Mouse (Mus musculus) left cerebral cortex, postnatal 14 days (tissue): ENCODE data around the gene 2700049A03Rik. TPM values are rescaled to one million over a fixed set of nuclear protein-coding genes. Genes with fewer than 3 reads are reported as not detected.

ENCODE experiments used
- DNase-seq, 2 experiments: peaks; one replicate each; pipeline ENCODE4 v3.0.0; 2021 to 2022; ENCODE audit warnings: low spot score in 2 of 2, mixed read lengths in 1 of 2
- intact Hi-C: fragments of 180-260 bp; cut with DNase I; formaldehyde crosslinking; loops from one replicate; pipeline ENCODE4 v1.15.1; 2025
- total RNA-seq, 2 experiments: library from RNA; stranded (reverse); gene quantifications; 2 replicates each; pipeline ENCODE4 v1.2.3; 2021

Gene 2700049A03Rik
- total RNA-seq, 2 experiments from 2014 or later: 5.0 to 5.6 TPM

- DNase-seq: no peak
- intact Hi-C loops: no loop called here
Observed at GRCm38 (mm10) chr12:71252509-71253167, 116.0 kb downstream of the 2700049A03Rik start.

GRCm38 (mm10) chr12:71254779-71255178, 118.1 kb downstream of the 2700049A03Rik start:
- intact Hi-C loops: no loop called here
- no peak for DNase-seq

GRCm38 (mm10) chr12:71258196-71258920, 121.7 kb downstream of the 2700049A03Rik start:
- no peak for DNase-seq
- intact Hi-C loops: no loop called here

GRCm38 (mm10) chr12:71264211-71264610, 127.6 kb downstream of the 2700049A03Rik start:
- intact Hi-C loops: no loop called here
- no peak for DNase-seq

GRCm38 (mm10) chr12:71269367-71269766, 132.7 kb downstream of the 2700049A03Rik start:
- intact Hi-C loops: no loop called here
- no peak for DNase-seq

GRCm38 (mm10) chr12:71271131-71271530, 134.5 kb downstream of the 2700049A03Rik start:
- intact Hi-C loops: no loop called here
- no peak for DNase-seq

GRCm38 (mm10) chr12:71274519-71275237, 138.0 kb downstream of the 2700049A03Rik start:
- no peak for DNase-seq

GRCm38 (mm10) chr12:71275906-71276595, 139.4 kb downstream of the 2700049A03Rik start:
- intact Hi-C loops: no loop called here
- no peak for DNase-seq

More at GRCm38 (mm10) chr12:71274519-71275237, 138.0 kb downstream of the 2700049A03Rik start:
- intact Hi-C loops: no loop called here

GRCm38 (mm10) chr12:71279521-71280262, 143.0 kb downstream of the 2700049A03Rik start:
- DNase-seq: peak; percentile 5 to 38
- intact Hi-C loops: no loop called here

GRCm38 (mm10) chr12:71281201-71281768, 144.6 kb downstream of the 2700049A03Rik start:
- no peak for DNase-seq
- intact Hi-C loops: no loop called here

GRCm38 (mm10) chr12:71285399-71285798, 148.8 kb downstream of the 2700049A03Rik start:
- no peak for DNase-seq
- intact Hi-C loops: no loop called here

GRCm38 (mm10) chr12:71290460-71290859, 153.8 kb downstream of the 2700049A03Rik start:
- intact Hi-C loops: no loop called here
- DNase-seq: no peak

Other genes with a start within 250 kb of the 2700049A03Rik start
- gene Actr10, start 199.0 kb upstream of the 2700049A03Rik start, total RNA-seq: 100 to 1,000 TPM; 174 to 177 TPM
- gene Psma3, start 162.2 kb upstream of the 2700049A03Rik start, total RNA-seq: 100 to 1,000 TPM; 206 to 223 TPM
- 10 to 100 TPM; 32.4 to 34.5 TPM for gene Arid4a, start 120.9 kb upstream of the 2700049A03Rik start, total RNA-seq
- gene Tomm20l, start 25.4 kb upstream of the 2700049A03Rik start, total RNA-seq: not detected
- 10 to 100 TPM; 65.4 to 68.9 TPM for gene Timm9, start 164 bp upstream of the 2700049A03Rik start, total RNA-seq
- gene Dact1, start 173.0 kb downstream of the 2700049A03Rik start, total RNA-seq: 10 to 100 TPM; 13.1 to 13.4 TPM